Mouse (Mus musculus) telencephalon, adult 2 months (tissue): ENCODE measurements around the gene Ntn3.

Experiments
- DNase-seq: peaks from one replicate; pipeline ENCODE4 v3.0.0-alpha.2; 2011; ENCODE audit warnings: low read depth, low spot score

The Ntn3 gene

GRCm38 (mm10) chr17:24209043-24209915 lies at the start of gene Ntn3:
Gene Ntn3 (minus strand): TSS chr17:24209531.
- no peak for DNase-seq

GRCm38 (mm10) chr17:24258981-24259380 lies 49.6 kb upstream of the Ntn3 start:
- no peak for DNase-seq

GRCm38 (mm10) chr17:24252329-24252728 lies 43.0 kb upstream of the Ntn3 start:
- DNase-seq, result no peak

GRCm38 (mm10) chr17:24251320-24252069 lies 42.2 kb upstream of the Ntn3 start, which contains the start of gene Ccnf:
Gene Ccnf (minus strand): TSS chr17:24251484.
- peak; percentile 96 for DNase-seq

GRCm38 (mm10) chr17:24250988-24251319 lies 41.6 kb upstream of the Ntn3 start:
- no peak for DNase-seq

GRCm38 (mm10) chr17:24248641-24249040 lies 39.3 kb upstream of the Ntn3 start:
- DNase-seq, result no peak

GRCm38 (mm10) chr17:24244061-24244460 lies 34.7 kb upstream of the Ntn3 start:
- DNase-seq, result no peak

- no peak for DNase-seq
Observed at GRCm38 (mm10) chr17:24243311-24243969, 34.1 kb upstream of the Ntn3 start.

- DNase-seq, result no peak
Observed at GRCm38 (mm10) chr17:24236921-24237320, 27.6 kb upstream of the Ntn3 start.

- no peak for DNase-seq
Observed at GRCm38 (mm10) chr17:24236479-24236878, 27.1 kb upstream of the Ntn3 start.

- no peak for DNase-seq
Observed at GRCm38 (mm10) chr17:24227941-24228340, 18.6 kb upstream of the Ntn3 start.

- no peak for DNase-seq
Observed at GRCm38 (mm10) chr17:24226721-24227120, 17.4 kb upstream of the Ntn3 start.

GRCm38 (mm10) chr17:24225851-24226250 lies 16.5 kb upstream of the Ntn3 start:
- no peak for DNase-seq

- no peak for DNase-seq
Observed at GRCm38 (mm10) chr17:24224741-24225140, 15.4 kb upstream of the Ntn3 start.

- DNase-seq, result no peak
Observed at GRCm38 (mm10) chr17:24223513-24223912, 14.2 kb upstream of the Ntn3 start.

- DNase-seq, result no peak
Observed at GRCm38 (mm10) chr17:24222653-24223052, 13.3 kb upstream of the Ntn3 start.

- DNase-seq, result peak; percentile 95
Observed at GRCm38 (mm10) chr17:24220435-24221411, 11.4 kb upstream of the Ntn3 start, which contains the start of gene Tedc2. Gene Tedc2 (minus strand): TSS chr17:24220851.

- DNase-seq, result no peak
Observed at GRCm38 (mm10) chr17:24216836-24217235, 7.5 kb upstream of the Ntn3 start.

GRCm38 (mm10) chr17:24213186-24213585 lies 3.9 kb upstream of the Ntn3 start:
- no peak for DNase-seq

GRCm38 (mm10) chr17:24212441-24213018 lies 3.2 kb upstream of the Ntn3 start:
- no peak for DNase-seq
